Mouse (Mus musculus) thymus, postnatal 25 days (tissue): ENCODE results near the gene Gm4952.
"Not testable (repeated sequence)": the region's sequence is repeated elsewhere in the genome, so short reads cannot be mapped to it uniquely, and the experiment has no call there.

Experiments used
- DNase-seq: peaks from one replicate; pipeline ENCODE4 v3.0.0; 2022

Gm4952 gene

GRCm38 (mm10) chr19:12600684-12601480 lies 1.1 kb downstream of the Gm4952 start:
- no peak for DNase-seq

- no peak for DNase-seq
Observed at GRCm38 (mm10) chr19:12608336-12608735, 8.6 kb downstream of the Gm4952 start.

- DNase-seq: no peak
Observed at GRCm38 (mm10) chr19:12613646-12614045, 13.9 kb downstream of the Gm4952 start.

- DNase-seq: no peak
Observed at GRCm38 (mm10) chr19:12633176-12633575, 33.4 kb downstream of the Gm4952 start, which contains the start of gene Glyat. Gene Glyat (plus strand): TSS chr19:12633308.

GRCm38 (mm10) chr19:12634259-12634658 lies 34.5 kb downstream of the Gm4952 start:
- no peak for DNase-seq

- no peak for DNase-seq
Observed at GRCm38 (mm10) chr19:12634963-12635362, 35.2 kb downstream of the Gm4952 start.

- no peak for DNase-seq
Observed at GRCm38 (mm10) chr19:12636863-12637262, 37.1 kb downstream of the Gm4952 start.

GRCm38 (mm10) chr19:12638049-12638448 lies 38.3 kb downstream of the Gm4952 start:
- no peak for DNase-seq

GRCm38 (mm10) chr19:12649511-12649910 lies 49.7 kb downstream of the Gm4952 start:
- no peak for DNase-seq

GRCm38 (mm10) chr19:12666156-12666555 lies 66.4 kb downstream of the Gm4952 start:
- DNase-seq: no peak

GRCm38 (mm10) chr19:12668601-12669000 lies 68.8 kb downstream of the Gm4952 start:
- not testable (repeated sequence) for DNase-seq

- DNase-seq: no peak
Observed at GRCm38 (mm10) chr19:12670139-12670538, 70.4 kb downstream of the Gm4952 start, which contains the start of gene Olfr1442. Gene Olfr1442 (plus strand): TSS chr19:12670439.

GRCm38 (mm10) chr19:12671051-12671450 lies 71.3 kb downstream of the Gm4952 start:
- DNase-seq: no peak

- no peak for DNase-seq
Observed at GRCm38 (mm10) chr19:12677812-12678211, 78.0 kb downstream of the Gm4952 start, which contains the start of gene Olfr1443. Gene Olfr1443 (plus strand): TSS chr19:12678112.
